Mouse (Mus musculus): ENCODE data around the gene Klk13. TPM values are rescaled to one million over a fixed set of nuclear protein-coding genes. Genes with fewer than 3 reads are reported as not detected.

Klk13 gene
- polyA plus RNA-seq, 1 experiment from 2014 or later, result 0.11 TPM

GRCm38 (mm10) chr7:43752806-43753205, 40.4 kb downstream of the Klk13 start:
- H3K9me3 ChIP-seq (ENCODE audit: control insufficient read depth, low read length), result no peaks in the 10 kb centered on the region
- no peaks in the 10 kb centered on the region for H3K4me1 ChIP-seq (ENCODE audit: control insufficient read depth, insufficient read depth, low read length)
- H3K27ac ChIP-seq (ENCODE audit: low read depth, low read length), result no peak overlapping the region
- H3K27me3 ChIP-seq (ENCODE audit: control insufficient read depth, insufficient read depth, low read length), result no peaks in the 10 kb centered on the region
- H3K36me3 ChIP-seq (ENCODE audit: control insufficient read depth, insufficient read depth, low read length), result no peaks in the 10 kb centered on the region
- H3K9ac ChIP-seq (replicated peaks; ENCODE audit: low read depth, low read length), result no peak overlapping the region
- H3K4me2 ChIP-seq (ENCODE audit: low read depth, low read length), result no peak overlapping the region
- no peak for ATAC-seq (ENCODE audit: low read depth)
- no peak overlapping the region for H3K4me3 ChIP-seq (ENCODE audit: low read depth, low read length)
- WGBS, result 82% methylated on average over 2 of the region's 2 CpGs

- Histone ChIP-seq H3K4me1 (ENCODE audit: control insufficient read depth, insufficient read depth, low read length) (no peaks in the 10 kb centered on the region), H3K36me3 (ENCODE audit: control insufficient read depth, insufficient read depth, low read length) (no peaks in the 10 kb centered on the region), H3K4me3 (ENCODE audit: low read depth, low read length) (no peak overlapping the region), H3K9ac (replicated peaks; ENCODE audit: low read depth, low read length) (no peak overlapping the region), H3K9me3 (ENCODE audit: control insufficient read depth, low read length) (no peaks in the 10 kb centered on the region), H3K4me2 (ENCODE audit: low read depth, low read length) (no peak overlapping the region), H3K27me3 (ENCODE audit: control insufficient read depth, insufficient read depth, low read length) (no peaks in the 10 kb centered on the region), H3K27ac (ENCODE audit: low read depth, low read length) (no peak overlapping the region)
- WGBS, result 60% methylated on average over 8 of the region's 8 CpGs
- ATAC-seq (ENCODE audit: low read depth), result no peak
Observed at GRCm38 (mm10) chr7:43766484-43766883, 54.1 kb downstream of the Klk13 start.

GRCm38 (mm10) chr7:43768597-43768996, 56.2 kb downstream of the Klk13 start, which contains the start of gene Klk12:
Gene Klk12 (plus strand): TSS chr7:43768897.
- Histone ChIP-seq H3K9ac (replicated peaks; ENCODE audit: low read depth, low read length) (no peak within 1 kb of the TSS), H3K27me3 (ENCODE audit: control insufficient read depth, insufficient read depth, low read length) (no peaks in the 10 kb centered on the region), H3K36me3 (ENCODE audit: control insufficient read depth, insufficient read depth, low read length) (no peaks in the 10 kb centered on the region), H3K27ac (ENCODE audit: low read depth, low read length) (no peak within 1 kb of the TSS), H3K4me3 (ENCODE audit: low read depth, low read length) (no peak within 1 kb of the TSS), H3K4me2 (ENCODE audit: low read depth, low read length) (no peak within 1 kb of the TSS), H3K9me3 (ENCODE audit: control insufficient read depth, low read length) (no peaks in the 10 kb centered on the region), H3K4me1 (ENCODE audit: control insufficient read depth, insufficient read depth, low read length) (no peaks in the 10 kb centered on the region)
- no peak for ATAC-seq (ENCODE audit: low read depth)
- 75% methylated on average over 4 of the region's 4 CpGs for WGBS

- no peaks in the 10 kb centered on the region for H3K4me1 ChIP-seq (ENCODE audit: control insufficient read depth, insufficient read depth, low read length)
- no peak overlapping the region for H3K9ac ChIP-seq (replicated peaks; ENCODE audit: low read depth, low read length)
- no peaks in the 10 kb centered on the region for H3K9me3 ChIP-seq (ENCODE audit: control insufficient read depth, low read length)
- no peak overlapping the region for H3K27ac ChIP-seq (ENCODE audit: low read depth, low read length)
- H3K4me3 ChIP-seq (ENCODE audit: low read depth, low read length), result no peak overlapping the region
- no peak overlapping the region for H3K4me2 ChIP-seq (ENCODE audit: low read depth, low read length)
- H3K36me3 ChIP-seq (ENCODE audit: control insufficient read depth, insufficient read depth, low read length), result no peaks in the 10 kb centered on the region
- 93% methylated on average over 8 of the region's 8 CpGs for WGBS
- no peaks in the 10 kb centered on the region for H3K27me3 ChIP-seq (ENCODE audit: control insufficient read depth, insufficient read depth, low read length)
- no peak for ATAC-seq (ENCODE audit: low read depth)
Observed at GRCm38 (mm10) chr7:43769636-43770035, 57.3 kb downstream of the Klk13 start.

GRCm38 (mm10) chr7:43770701-43771100, 58.3 kb downstream of the Klk13 start:
- Histone ChIP-seq H3K4me3 (ENCODE audit: low read depth, low read length) (no peak overlapping the region), H3K9me3 (ENCODE audit: control insufficient read depth, low read length) (no peaks in the 10 kb centered on the region), H3K4me1 (ENCODE audit: control insufficient read depth, insufficient read depth, low read length) (no peaks in the 10 kb centered on the region), H3K27ac (ENCODE audit: low read depth, low read length) (no peak overlapping the region), H3K27me3 (ENCODE audit: control insufficient read depth, insufficient read depth, low read length) (no peaks in the 10 kb centered on the region), H3K36me3 (ENCODE audit: control insufficient read depth, insufficient read depth, low read length) (no peaks in the 10 kb centered on the region), H3K4me2 (ENCODE audit: low read depth, low read length) (no peak overlapping the region), H3K9ac (replicated peaks; ENCODE audit: low read depth, low read length) (no peak overlapping the region)
- no peak for ATAC-seq (ENCODE audit: low read depth)
- WGBS, result 97% methylated on average over 10 of the region's 10 CpGs

- 91% methylated on average over 6 of the region's 6 CpGs for WGBS
- no peak for ATAC-seq (ENCODE audit: low read depth)
- H3K36me3 ChIP-seq (ENCODE audit: control insufficient read depth, insufficient read depth, low read length), result no peaks in the 10 kb centered on the region
- no peak overlapping the region for H3K9ac ChIP-seq (replicated peaks; ENCODE audit: low read depth, low read length)
- no peak overlapping the region for H3K27ac ChIP-seq (ENCODE audit: low read depth, low read length)
- no peaks in the 10 kb centered on the region for H3K9me3 ChIP-seq (ENCODE audit: control insufficient read depth, low read length)
- H3K4me3 ChIP-seq (ENCODE audit: low read depth, low read length), result no peak overlapping the region
- H3K27me3 ChIP-seq (ENCODE audit: control insufficient read depth, insufficient read depth, low read length), result no peaks in the 10 kb centered on the region
- H3K4me2 ChIP-seq (ENCODE audit: low read depth, low read length), result no peak overlapping the region
- H3K4me1 ChIP-seq (ENCODE audit: control insufficient read depth, insufficient read depth, low read length), result no peaks in the 10 kb centered on the region
Observed at GRCm38 (mm10) chr7:43771916-43772315, 59.5 kb downstream of the Klk13 start.

- 77% methylated on average over 3 of the region's 3 CpGs for WGBS
- H3K36me3 ChIP-seq (ENCODE audit: control insufficient read depth, insufficient read depth, low read length), result no peaks in the 10 kb centered on the region
- ATAC-seq (ENCODE audit: low read depth), result no peak
- H3K27me3 ChIP-seq (ENCODE audit: control insufficient read depth, insufficient read depth, low read length), result no peaks in the 10 kb centered on the region
- H3K27ac ChIP-seq (ENCODE audit: low read depth, low read length), result no peak overlapping the region
- no peak overlapping the region for H3K9ac ChIP-seq (replicated peaks; ENCODE audit: low read depth, low read length)
- H3K4me2 ChIP-seq (ENCODE audit: low read depth, low read length), result no peak overlapping the region
- no peak overlapping the region for H3K4me3 ChIP-seq (ENCODE audit: low read depth, low read length)
- H3K9me3 ChIP-seq (ENCODE audit: control insufficient read depth, low read length), result no peaks in the 10 kb centered on the region
- no peaks in the 10 kb centered on the region for H3K4me1 ChIP-seq (ENCODE audit: control insufficient read depth, insufficient read depth, low read length)
Observed at GRCm38 (mm10) chr7:43772901-43773300, 60.5 kb downstream of the Klk13 start.

- no peak within 1 kb of the TSS for H3K9ac ChIP-seq (replicated peaks; ENCODE audit: low read depth, low read length)
- H3K4me2 ChIP-seq (ENCODE audit: low read depth, low read length), result no peak within 1 kb of the TSS
- 97% methylated on average over 5 of the region's 5 CpGs for WGBS
- no peaks in the 10 kb centered on the region for H3K4me1 ChIP-seq (ENCODE audit: control insufficient read depth, insufficient read depth, low read length)
- H3K27ac ChIP-seq (ENCODE audit: low read depth, low read length), result no peak within 1 kb of the TSS
- no peak for ATAC-seq (ENCODE audit: low read depth)
- H3K27me3 ChIP-seq (ENCODE audit: control insufficient read depth, insufficient read depth, low read length), result no peaks in the 10 kb centered on the region
- no peak within 1 kb of the TSS for H3K4me3 ChIP-seq (ENCODE audit: low read depth, low read length)
- H3K9me3 ChIP-seq (ENCODE audit: control insufficient read depth, low read length), result no peaks in the 10 kb centered on the region
- no peaks in the 10 kb centered on the region for H3K36me3 ChIP-seq (ENCODE audit: control insufficient read depth, insufficient read depth, low read length)
Observed at GRCm38 (mm10) chr7:43774364-43774763, 62.0 kb downstream of the Klk13 start, which contains the start of gene Klk11. Gene Klk11 (plus strand): TSS chr7:43774604.

- no peak overlapping the region for H3K4me2 ChIP-seq (ENCODE audit: low read depth, low read length)
- no peak overlapping the region for H3K27ac ChIP-seq (ENCODE audit: low read depth, low read length)
- H3K4me1 ChIP-seq (ENCODE audit: control insufficient read depth, insufficient read depth, low read length), result no peaks in the 10 kb centered on the region
- ATAC-seq (ENCODE audit: low read depth), result no peak
- no peaks in the 10 kb centered on the region for H3K9me3 ChIP-seq (ENCODE audit: control insufficient read depth, low read length)
- 74% methylated on average over 5 of the region's 6 CpGs for WGBS
- no peak overlapping the region for H3K4me3 ChIP-seq (ENCODE audit: low read depth, low read length)
- H3K27me3 ChIP-seq (ENCODE audit: control insufficient read depth, insufficient read depth, low read length), result no peaks in the 10 kb centered on the region
- H3K36me3 ChIP-seq (ENCODE audit: control insufficient read depth, insufficient read depth, low read length), result no peaks in the 10 kb centered on the region
- H3K9ac ChIP-seq (replicated peaks; ENCODE audit: low read depth, low read length), result no peak overlapping the region
Observed at GRCm38 (mm10) chr7:43774802-43775201, 62.4 kb downstream of the Klk13 start.
